Comparison of ENCODE assay signal across 8 mouse cellular contexts in the genomic region with DNA sequence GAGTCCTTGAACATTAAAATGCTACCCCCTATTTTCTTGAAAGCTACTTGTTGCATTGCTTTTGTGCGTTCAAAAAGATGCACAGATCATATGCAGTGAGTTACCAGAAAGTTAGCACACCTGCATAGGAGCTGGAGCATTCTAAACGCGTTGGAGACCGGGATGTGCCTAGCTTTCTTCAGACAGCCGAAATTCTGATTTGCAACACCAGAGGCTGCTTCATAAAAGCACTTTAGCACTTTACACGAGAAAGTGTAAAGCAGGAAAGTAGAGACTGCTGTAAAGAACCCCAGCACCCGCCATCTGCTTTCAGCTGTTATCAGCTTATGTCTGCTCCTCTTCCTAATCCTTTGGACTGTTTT. TPM values are rescaled to one million over a fixed set of nuclear protein-coding genes. Genes with fewer than 3 reads are reported as not detected.
DNase-seq lines count a peak whose midpoint lies in the region; ATAC-seq and TF ChIP-seq lines count a peak whose summit lies in the region.

No protein-coding gene starts in this region.

- WGBS in heart, embryonic 11.5 days (ENCODE audit: insufficient replicate concordance) = 19% methylated on average over 7 of the region's 7 CpGs
- WGBS in forebrain, embryonic 16.5 days = 5% methylated on average over 7 of the region's 7 CpGs

- H3K4me2 ChIP-seq in heart, embryonic 11.5 days = peak overlapping the region; percentile 65
- peak overlapping the region; percentile 85 for H3K4me2 ChIP-seq in forebrain, embryonic 16.5 days (ENCODE audit: low read length)

- H3K36me3 ChIP-seq in heart, embryonic 11.5 days (ENCODE audit: control insufficient read depth, insufficient read depth, low read length) = 0 out of 2 replicates have a peak, but pooled peaks cover 3% of the 10 kb centered on the region
- H3K36me3 ChIP-seq in E14TG2a.4 (ENCODE audit: insufficient read depth, low read length) = peaks cover 53% of the 10 kb centered on the region
- H3K36me3 ChIP-seq in forebrain, embryonic 16.5 days (ENCODE audit: control insufficient read depth, insufficient read depth) = peaks cover 4% of the 10 kb centered on the region; the same call in 1 of the 2 replicates

- intact Hi-C loops in heart, postnatal 10 days (cut with DNase I) = loop anchor here (2.0 to 10.0 kb wide), 4 partner anchors 159 to 751 kb away; a partner anchor contains a TSS

- peak overlapping the region; percentile 30; the same call in 1 of the 2 replicates for H3K27ac ChIP-seq in heart, embryonic 11.5 days (ENCODE audit: low read depth, low read length)
- peak overlapping the region; percentile 81 for H3K27ac ChIP-seq in forebrain, embryonic 16.5 days (ENCODE audit: low read length)

- peak overlapping the region; percentile 65 for H3K9ac ChIP-seq in heart, embryonic 11.5 days (ENCODE audit: low read depth, low read length)
- peak overlapping the region; percentile 61 for H3K9ac ChIP-seq in forebrain, embryonic 16.5 days (replicated peaks; ENCODE audit: low read depth, low read length)

- ATAC-seq in heart, embryonic 11.5 days (replicated peaks; ENCODE audit: insufficient number of reproducible peaks, low FRiP score, low TSS enrichment) = no peak
- ATAC-seq in forebrain, embryonic 16.5 days = peak; percentile 44
- peak; percentile 4; the same call in 1 of the 2 replicates for ATAC-seq in megakaryocyte, adult 5-6 weeks (ENCODE audit: poor library complexity, severe bottlenecking)

- H3K9me3 ChIP-seq in heart, embryonic 11.5 days (replicated peaks; ENCODE audit: control insufficient read depth, low read length) = no peaks in the 10 kb centered on the region
- H3K9me3 ChIP-seq in E14TG2a.4 (ENCODE audit: low read length) = no peaks in the 10 kb centered on the region
- H3K9me3 ChIP-seq in forebrain, embryonic 16.5 days (ENCODE audit: control insufficient read depth, low read length) = no peaks in the 10 kb centered on the region

- peak overlapping the region; percentile 40 for H3K4me3 ChIP-seq in heart, embryonic 11.5 days (ENCODE audit: low read depth, low read length)
- H3K4me3 ChIP-seq in E14TG2a.4 (replicated peaks; ENCODE audit: low read length) = peak overlapping the region; percentile 75
- H3K4me3 ChIP-seq in forebrain, embryonic 16.5 days (replicated peaks; ENCODE audit: low read length) = peak overlapping the region; percentile 58

- H3K27me3 ChIP-seq in heart, embryonic 11.5 days (ENCODE audit: control insufficient read depth, insufficient read depth, low read length) = no peaks in the 10 kb centered on the region
- H3K27me3 ChIP-seq in E14TG2a.4 (ENCODE audit: insufficient read depth, low read length) = no peaks in the 10 kb centered on the region
- no peaks in the 10 kb centered on the region for H3K27me3 ChIP-seq in forebrain, embryonic 16.5 days (replicated peaks; ENCODE audit: control insufficient read depth, insufficient read depth, low read length)

- TF ChIP-seq CTCF in E14TG2a.4 (conservative IDR thresholded peaks at IDR 0.05; ENCODE audit: low read length) = no peak

- DNase-seq in heart, postnatal 10 days = no peak
- DNase-seq in adrenal gland, postnatal 36 days = no peak
- DNase-seq in natural killer cell, adult 2 months (ENCODE audit: low spot score in 2 of 2) = no peak
- DNase-seq in frontal cortex, postnatal 14 days (ENCODE audit: low spot score in 2 of 2) = no peak

- no peaks in the 10 kb centered on the region for H3K4me1 ChIP-seq in heart, embryonic 11.5 days (ENCODE audit: control insufficient read depth, insufficient read depth, low read length)
- peaks cover 55% of the 10 kb centered on the region for H3K4me1 ChIP-seq in E14TG2a.4 (replicated peaks; ENCODE audit: low read depth, low read length)
- H3K4me1 ChIP-seq in forebrain, embryonic 16.5 days (replicated peaks; ENCODE audit: control insufficient read depth, insufficient read depth, low read length) = peaks cover 7% of the 10 kb centered on the region

RNA-seq across cellular contexts. Expression of a gene that starts 8.9 kb away (rescaled TPM):
- 73.1 and 86.4 TPM in 2 replicates for polyA plus RNA-seq in heart, embryonic 11.5 days (2014; fragmentation: Nextera tagmentation; extraction: Ambion mirVana)
- total RNA-seq in heart, postnatal 10 days (2021) = 10 to 100 TPM; 43.8 to 47.1 TPM
- 46.4 and 49.1 TPM in 2 replicates for polyA plus RNA-seq in forebrain, embryonic 16.5 days (2015; fragmentation: Nextera tagmentation; extraction: Ambion mirVana)
- 7.9 and 8.6 TPM in 2 replicates for total RNA-seq in megakaryocyte, adult 5-6 weeks (2015)
- total RNA-seq in megakaryocyte, adult 5-6 weeks (2017) = 6.2 and 11.4 TPM in 2 replicates
- 10 to 100 TPM; 43.8 to 51.0 TPM for total RNA-seq in adrenal gland, postnatal 36 days (2021)

RNA-seq across cellular contexts. Expression of a gene that starts 9.0 kb away (rescaled TPM):
- 57.0 and 59.6 TPM in 2 replicates for polyA plus RNA-seq in heart, embryonic 11.5 days (2014; fragmentation: Nextera tagmentation; extraction: Ambion mirVana)
- total RNA-seq in heart, postnatal 10 days (2021) = 10 to 100 TPM; 38.8 to 43.6 TPM
- 53.2 and 57.9 TPM in 2 replicates for polyA plus RNA-seq in forebrain, embryonic 16.5 days (2015; fragmentation: Nextera tagmentation; extraction: Ambion mirVana)
- total RNA-seq in megakaryocyte, adult 5-6 weeks (2015) = 36.4 and 46.1 TPM in 2 replicates
- 52.1 and 53.7 TPM in 2 replicates for total RNA-seq in megakaryocyte, adult 5-6 weeks (2017)
- 10 to 100 TPM; 26.7 to 41.3 TPM for total RNA-seq in adrenal gland, postnatal 36 days (2021)
